In the genomic region with DNA sequence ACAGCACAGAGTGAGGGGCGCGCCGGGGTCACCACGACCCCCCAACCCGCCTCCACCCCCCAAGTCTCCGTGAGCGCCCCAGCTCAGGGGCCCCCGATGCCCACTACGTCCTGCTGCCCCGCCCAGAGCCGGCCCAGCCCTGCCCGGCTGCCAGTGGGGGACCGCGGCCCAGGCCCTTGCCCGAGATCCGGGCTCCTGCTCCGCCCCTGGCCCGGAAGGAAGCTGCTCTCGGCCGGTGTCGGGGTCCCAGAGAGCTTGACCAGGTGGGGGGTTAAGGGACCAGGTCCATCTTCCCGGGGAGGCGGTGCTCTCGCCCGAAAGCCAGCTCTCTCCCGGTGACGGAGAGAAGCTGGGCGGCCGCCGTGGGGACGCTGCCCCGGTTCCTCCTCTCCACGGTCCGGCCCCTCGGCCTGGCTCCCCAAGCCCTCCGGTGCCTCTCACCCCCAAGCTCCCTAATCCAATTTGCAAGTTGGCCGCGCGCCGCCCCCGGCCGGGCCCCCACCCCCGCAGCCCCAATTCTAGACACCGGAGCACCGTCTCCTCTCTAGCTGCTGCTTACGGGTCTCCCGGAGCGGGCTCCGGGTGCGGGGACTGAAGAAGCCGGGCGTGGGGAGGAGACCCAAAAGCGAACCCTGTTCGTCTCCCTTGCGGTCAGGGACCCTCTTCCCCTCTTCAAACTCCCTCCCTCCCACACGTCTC, we compare ENCODE assay signal across 9 mouse cellular contexts. TPM values are rescaled to one million over a fixed set of nuclear protein-coding genes. Genes with fewer than 3 reads are reported as not detected.
DNase-seq lines count a peak whose midpoint lies in the region; ATAC-seq and TF ChIP-seq lines count a peak whose summit lies in the region.
"Had no signal": no experiment of that assay in that cellular context is flagged by ENCODE, and none has a peak within 500 bp of the region (broad histone marks: within the 10 kb centered on the region; RNA-seq: fewer than 3 reads in every experiment).

No protein-coding gene starts in this region.

- H3K4me2 ChIP-seq in hindbrain, embryonic 14.5 days (replicated peaks): peak overlapping the region; percentile 52
- H3K4me2 ChIP-seq in midbrain, postnatal 0 days (ENCODE audit: low read depth, low read length, poor library complexity, severe bottlenecking): peak overlapping the region; percentile 36

- whole genome bisulfite sequencing in hindbrain, embryonic 14.5 days: under 1% methylated on average over 55 of the region's 56 CpGs
- WGBS in midbrain, postnatal 0 days: under 1% methylated on average over 43 of the region's 56 CpGs

- peak overlapping the region; percentile 75 for H3K9ac ChIP-seq in hindbrain, embryonic 14.5 days
- H3K9ac ChIP-seq in midbrain, postnatal 0 days (replicated peaks; ENCODE audit: low read length, poor library complexity, severe bottlenecking): peak overlapping the region; percentile 44

- no peaks in the 10 kb centered on the region for H3K36me3 ChIP-seq in hindbrain, embryonic 14.5 days (replicated peaks; ENCODE audit: control insufficient read depth, insufficient read depth)
- H3K36me3 ChIP-seq in midbrain, postnatal 0 days (ENCODE audit: insufficient read depth, low read length): no peaks in the 10 kb centered on the region

- H3K4me1 ChIP-seq in hindbrain, embryonic 14.5 days (replicated peaks; ENCODE audit: control insufficient read depth, insufficient read depth, low read length): peaks cover 10% of the 10 kb centered on the region; the same call in 1 of the 2 replicates
- no peaks in the 10 kb centered on the region; the same call in 1 of the 2 replicates for H3K4me1 ChIP-seq in midbrain, postnatal 0 days (ENCODE audit: insufficient read depth, low read length)

- no peaks in the 10 kb centered on the region for H3K9me3 ChIP-seq in hindbrain, embryonic 14.5 days (ENCODE audit: control insufficient read depth, low read length)
- H3K9me3 ChIP-seq in midbrain, postnatal 0 days (ENCODE audit: low read length): no peaks in the 10 kb centered on the region

- H3K27ac ChIP-seq in layer of hippocampus, adult 2 months: peak overlapping the region; percentile 97
- H3K27ac ChIP-seq in hindbrain, embryonic 14.5 days: peak overlapping the region; percentile 87
- no peak overlapping the region; the same call in 1 of the 2 replicates for H3K27ac ChIP-seq in midbrain, postnatal 0 days (ENCODE audit: low read depth, low read length)

- H3K27me3 ChIP-seq in hindbrain, embryonic 14.5 days (ENCODE audit: control insufficient read depth, insufficient read depth, low read length): peaks cover 91% of the 10 kb centered on the region
- H3K27me3 ChIP-seq in midbrain, postnatal 0 days (ENCODE audit: insufficient read depth, low read length): peaks cover 78% of the 10 kb centered on the region

- no peak for TF ChIP-seq CTCF in layer of hippocampus, adult 2 months (conservative IDR thresholded peaks at IDR 0.05)
- no peak for TF ChIP-seq CTCF in midbrain, postnatal 0 days (IDR thresholded peaks at IDR 0.05)

- ATAC-seq in hindbrain, embryonic 14.5 days (ENCODE audit: low FRiP score): peak; percentile 16; the same call in 1 of the 2 replicates
- ATAC-seq in midbrain, postnatal 0 days (ENCODE audit: low FRiP score): peak; percentile 12; the same call in 1 of the 2 replicates

- peak in 1 of 2 experiments; percentile 35 for DNase-seq in layer of hippocampus, adult 2 months (ENCODE audit: low spot score in 2 of 2)
- DNase-seq in layer of hippocampus, adult 9-10 months (ENCODE audit: low spot score): no peak
- peak; percentile 64 to 69 for DNase-seq in cerebellum, postnatal 36 days
- DNase-seq in hindbrain, embryonic 14.5 days (ENCODE audit: low spot score): no peak
- DNase-seq in midbrain, postnatal 0 days (ENCODE audit: low spot score): no peak
- DNase-seq in testis, postnatal 14 days (ENCODE audit: low spot score): no peak
- DNase-seq in layer of hippocampus, postnatal 25 days (ENCODE audit: extremely low spot score in 1 of 2, low spot score in 1 of 2): no peak
- DNase-seq in lung, postnatal 36 days: no peak
- DNase-seq: kidney, postnatal 14 days had no signal

- peak overlapping the region; percentile 71 for H3K4me3 ChIP-seq in layer of hippocampus, adult 2 months
- peak overlapping the region; percentile 46 for H3K4me3 ChIP-seq in hindbrain, embryonic 14.5 days (replicated peaks; ENCODE audit: low read length)
- peak overlapping the region; percentile 30 for H3K4me3 ChIP-seq in midbrain, postnatal 0 days (ENCODE audit: low read depth, low read length)

RNA-seq across cellular contexts. Expression of gene Neurod2, which starts 0.9 kb away (rescaled TPM):
- total RNA-seq in layer of hippocampus, adult 2 months (2021): 100 to 1,000 TPM; 163 to 165 TPM
- polyA plus RNA-seq in hindbrain, embryonic 14.5 days (2014; fragmentation: Nextera tagmentation; extraction: Ambion mirVana): 21.7 and 25.5 TPM in 2 replicates
- 11.6 and 24.4 TPM in 2 replicates for total RNA-seq in midbrain, postnatal 0 days (2014; rRNA removed)
- polyA plus RNA-seq in midbrain, postnatal 0 days (2015; fragmentation: Nextera tagmentation; extraction: Ambion mirVana): 2.1 and 3.3 TPM in 2 replicates
- 100 to 1,000 TPM; 139 to 148 TPM for total RNA-seq in layer of hippocampus, postnatal 25 days (2021)

RNA-seq across cellular contexts. Expression of gene Ppp1r1b, which starts 19.7 kb away (rescaled TPM):
- total RNA-seq in layer of hippocampus, adult 2 months (2021): 10 to 100 TPM; 55.9 to 56.2 TPM
- 3.0 and 3.3 TPM in 2 replicates for polyA plus RNA-seq in hindbrain, embryonic 14.5 days (2014; fragmentation: Nextera tagmentation; extraction: Ambion mirVana)
- 1.8 and 5.0 TPM in 2 replicates for total RNA-seq in midbrain, postnatal 0 days (2014; rRNA removed)
- polyA plus RNA-seq in midbrain, postnatal 0 days (2015; fragmentation: Nextera tagmentation; extraction: Ambion mirVana): 4.2 and 5.3 TPM in 2 replicates
- total RNA-seq in layer of hippocampus, postnatal 25 days (2021): 10 to 100 TPM; 45.4 to 49.9 TPM

RNA-seq across cellular contexts. Expression of gene Stard3, which starts 29.6 kb away (rescaled TPM):
- total RNA-seq in layer of hippocampus, adult 2 months (2021): 10 to 100 TPM; 32.9 to 35.5 TPM
- polyA plus RNA-seq in hindbrain, embryonic 14.5 days (2014; fragmentation: Nextera tagmentation; extraction: Ambion mirVana): 33.9 and 36.8 TPM in 2 replicates
- total RNA-seq in midbrain, postnatal 0 days (2014; rRNA removed): 31.2 and 56.1 TPM in 2 replicates
- 23.8 and 28.2 TPM in 2 replicates for polyA plus RNA-seq in midbrain, postnatal 0 days (2015; fragmentation: Nextera tagmentation; extraction: Ambion mirVana)
- total RNA-seq in layer of hippocampus, postnatal 25 days (2021): 10 to 100 TPM; 31.5 to 34.3 TPM

RNA-seq across cellular contexts. Expression of gene Tcap, which starts 55.1 kb away (rescaled TPM):
- 1 to 10 TPM in 1 of 2 experiments, under 1 TPM in 1; 0.92 to 1.0 TPM for total RNA-seq in layer of hippocampus, adult 2 months (2021)
- not detected in 2 replicates for polyA plus RNA-seq in hindbrain, embryonic 14.5 days (2014; fragmentation: Nextera tagmentation; extraction: Ambion mirVana)
- not detected in 2 replicates for total RNA-seq in midbrain, postnatal 0 days (2014; rRNA removed)
- not detected in 2 replicates for polyA plus RNA-seq in midbrain, postnatal 0 days (2015; fragmentation: Nextera tagmentation; extraction: Ambion mirVana)
- under 1 TPM; 0.66 to 0.76 TPM for total RNA-seq in layer of hippocampus, postnatal 25 days (2021)

RNA-seq across cellular contexts. Expression of gene Pnmt, which starts 57.7 kb away (rescaled TPM):
- not detected for total RNA-seq in layer of hippocampus, adult 2 months (2021)
- 3.0 and 3.4 TPM in 2 replicates for polyA plus RNA-seq in hindbrain, embryonic 14.5 days (2014; fragmentation: Nextera tagmentation; extraction: Ambion mirVana)
- total RNA-seq in midbrain, postnatal 0 days (2014; rRNA removed): 1.1 and 4.3 TPM in 2 replicates
- 3.4 and 3.9 TPM in 2 replicates for polyA plus RNA-seq in midbrain, postnatal 0 days (2015; fragmentation: Nextera tagmentation; extraction: Ambion mirVana)
- not detected for total RNA-seq in layer of hippocampus, postnatal 25 days (2021)

Comparison
In these comparisons a context has a peak if more than half of its experiments do, and no peak if none do; other contexts are left out.
1. DNase-seq: peak in cerebellum, postnatal 36 days (2 of 2); none in layer of hippocampus, adult 9-10 months (single experiment), hindbrain, embryonic 14.5 days (single experiment), midbrain, postnatal 0 days (single experiment), testis, postnatal 14 days (single experiment), layer of hippocampus, postnatal 25 days (0 of 2) and lung, postnatal 36 days (single experiment).
2. Peak in every context shown above with its lines, with median percentiles within 50 percentile points of each other: H3K4me3 ChIP-seq.